Mouse (Mus musculus) adrenal gland, adult (tissue): ENCODE data around the gene Twist1.

Source experiments
- DNase-seq, 2 experiments: peaks; one replicate each; pipeline ENCODE4 v3.0.0; 2022 to 2023; ENCODE audit warnings: low spot score in 1 of 2; ENCODE audit not compliant: inconsistent age in 2 of 2

Twist1 gene

GRCm38 (mm10) chr12:33965661-33966360 lies 8.3 kb downstream of the Twist1 start:
- DNase-seq, result no peak

- DNase-seq, result peak in 1 of 2 experiments; percentile 50
Measured at GRCm38 (mm10) chr12:33966490-33967415, 9.3 kb downstream of the Twist1 start.

DNA sequence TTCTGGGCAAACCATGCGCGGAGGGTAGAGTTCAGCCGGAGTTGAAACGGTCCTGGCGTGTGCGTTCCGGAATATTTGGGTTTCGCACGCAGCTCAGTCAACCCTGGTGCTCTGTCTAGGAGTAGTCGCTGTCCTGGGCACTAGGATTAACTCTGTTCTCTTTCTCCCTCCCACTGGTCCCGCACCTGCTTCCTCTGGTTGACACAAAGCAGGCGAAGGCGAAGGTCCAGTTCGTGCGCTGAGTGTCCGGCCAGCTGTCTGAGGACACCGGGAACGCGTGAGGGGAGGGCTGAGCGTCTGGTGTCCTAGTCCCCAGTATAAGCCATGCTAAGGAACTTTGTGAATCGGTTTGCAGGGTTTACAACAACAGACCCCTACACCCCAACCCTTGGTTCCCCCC lies 10.0 kb downstream of the Twist1 start:
- peak in 1 of 2 experiments; percentile 35 for DNase-seq

- peak in 1 of 2 experiments; percentile 30 for DNase-seq
Measured at GRCm38 (mm10) chr12:33968041-33968897, 10.8 kb downstream of the Twist1 start.

DNA sequence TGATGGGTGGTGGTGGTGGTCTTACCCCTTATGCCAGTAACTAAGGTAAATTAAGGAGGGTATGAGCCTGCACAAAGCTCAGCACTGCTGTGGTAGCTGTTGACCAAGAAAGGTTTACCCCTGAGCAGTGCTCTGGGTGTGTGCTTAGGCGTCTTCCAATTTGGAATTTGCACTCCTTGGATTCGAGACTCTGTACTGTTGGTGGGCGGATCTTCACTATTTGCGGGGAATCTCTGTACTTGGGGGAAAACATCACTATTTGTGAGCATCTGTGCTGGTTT lies 11.4 kb downstream of the Twist1 start:
- no peak for DNase-seq

- DNase-seq, result no peak
Measured at GRCm38 (mm10) chr12:33980159-33980558, 22.7 kb downstream of the Twist1 start.

DNA sequence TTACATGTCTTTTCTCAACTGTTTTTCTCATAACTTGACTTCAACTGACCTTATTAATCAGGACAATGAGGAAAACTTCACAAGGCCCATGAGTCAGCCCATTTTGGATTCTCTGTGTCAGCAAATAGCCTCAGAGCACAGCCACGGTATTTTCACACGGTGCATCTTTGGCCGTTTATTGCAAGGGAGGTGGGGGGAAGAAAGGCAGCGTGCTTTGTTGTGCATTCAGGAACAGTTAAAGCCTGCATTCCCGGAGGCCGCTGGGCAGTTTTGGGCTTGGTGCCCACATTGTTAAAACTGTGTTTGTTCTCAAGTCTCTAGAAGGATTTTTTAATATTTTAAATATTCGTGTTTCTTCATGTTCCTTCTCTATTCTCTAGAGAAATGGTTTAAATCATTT lies 24.0 kb downstream of the Twist1 start:
- peak in 1 of 2 experiments; percentile 40 for DNase-seq

DNA sequence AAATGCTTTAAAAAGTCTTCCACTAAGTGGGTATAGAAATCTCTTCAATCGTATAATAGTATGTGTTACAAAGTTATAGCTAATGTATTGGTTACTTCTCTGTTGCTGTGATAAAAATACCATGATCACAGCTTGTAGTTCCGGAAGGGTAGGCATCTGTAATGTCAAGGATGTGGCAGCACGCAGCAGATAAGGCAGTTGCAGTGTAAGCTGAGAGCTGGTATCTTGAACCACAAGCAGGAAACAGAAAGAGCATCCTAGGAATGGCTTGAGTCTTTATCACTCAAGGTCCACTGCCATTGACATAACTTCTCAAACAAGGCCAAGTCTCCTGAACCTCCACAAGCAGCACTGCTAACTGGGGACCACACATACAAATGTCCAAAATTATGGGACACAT lies 35.7 kb downstream of the Twist1 start:
- DNase-seq, result no peak
